In the genomic region with DNA sequence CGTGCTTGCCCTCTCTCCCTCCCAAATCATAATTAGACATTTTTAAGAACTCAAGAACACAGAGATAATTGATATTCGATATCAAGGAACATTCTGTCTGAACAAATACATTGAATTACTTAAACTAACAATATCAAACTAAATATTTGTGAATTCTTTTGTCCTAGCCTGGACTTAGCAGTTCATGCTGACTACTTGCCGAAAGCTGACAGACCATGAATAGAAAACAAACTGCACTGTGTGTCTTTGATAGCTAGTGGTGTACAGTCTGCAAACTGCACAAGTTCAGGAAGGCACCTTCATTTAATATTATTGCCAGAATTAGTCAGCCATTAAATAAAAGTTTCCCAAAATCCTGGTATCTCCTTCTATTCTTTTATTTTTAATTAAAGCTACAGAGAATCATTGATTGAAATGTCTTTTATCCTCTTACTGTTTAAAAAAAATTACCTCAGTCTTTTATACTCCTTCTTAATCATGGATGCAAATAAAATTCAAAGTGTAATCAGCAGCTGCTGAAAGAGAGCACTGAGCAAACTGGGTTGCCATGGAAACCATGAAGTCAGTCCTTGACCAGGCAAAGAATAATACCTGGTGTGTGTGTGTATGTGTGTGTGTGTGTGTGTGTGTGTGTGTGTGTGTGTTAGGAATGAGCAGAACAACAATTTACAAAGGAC, we compare ENCODE assay signal across 13 mouse cellular contexts.
DNase-seq lines count a peak whose midpoint lies in the region; ATAC-seq lines count a peak whose summit lies in the region.
"Had no signal": no experiment of that assay in that cellular context is flagged by ENCODE, and none has a peak within 500 bp of the region (broad histone marks: within the 10 kb centered on the region; RNA-seq: fewer than 3 reads in every experiment).

No protein-coding gene starts in this region.

- ATAC-seq in intestine, embryonic 16.5 days, result no peak

- H3K27me3 ChIP-seq in intestine, embryonic 16.5 days (replicated peaks; ENCODE audit: control insufficient read depth, insufficient read depth, low read length), result no peaks in the 10 kb centered on the region

- no peaks in the 10 kb centered on the region for H3K4me1 ChIP-seq in intestine, embryonic 16.5 days (ENCODE audit: control insufficient read depth, insufficient read depth, low read length)
- H3K4me1 ChIP-seq: heart, embryonic 10.5 days had no signal

- intact Hi-C loops in gastrocnemius, postnatal 14 days (cut with DNase I; ENCODE audit: low total_unique reads), result no loop called here

- H3K4me3 ChIP-seq in intestine, embryonic 16.5 days (ENCODE audit: low read length), result no peak overlapping the region
- H3K4me3 ChIP-seq: gastrocnemius, adult 2 months; heart, embryonic 10.5 days had no signal

- H3K9me3 ChIP-seq in intestine, embryonic 16.5 days (ENCODE audit: control insufficient read depth, low read length), result no peaks in the 10 kb centered on the region
- H3K9me3 ChIP-seq: heart, embryonic 10.5 days had no signal

- H3K4me2 ChIP-seq in intestine, embryonic 16.5 days (ENCODE audit: low read depth, low read length), result no peak overlapping the region

- DNase-seq in cerebellum, postnatal 10 days, result peak; percentile 18 to 30
- no peak for DNase-seq in cerebellum, adult 9-10 months
- peak; percentile 4 to 16 for DNase-seq in right cerebral cortex, adult 2 months (ENCODE audit: low spot score in 2 of 2)
- no peak for DNase-seq in right cerebral cortex, postnatal 14 days
- peak; percentile 48 for DNase-seq in mesoderm, embryonic 11.5 days (ENCODE audit: low read depth, low spot score)
- DNase-seq in adipocyte (ENCODE audit: low spot score), result no peak
- no peak for DNase-seq in gastrocnemius, postnatal 14 days
- DNase-seq: cerebellum, postnatal 14 days; gastrocnemius, adult 2 months; kidney, postnatal 36 days had no signal

- no peak overlapping the region for H3K27ac ChIP-seq in intestine, embryonic 16.5 days (ENCODE audit: low read length)
- H3K27ac ChIP-seq: gastrocnemius, adult 2 months; heart, embryonic 10.5 days; liver, embryonic 14.5 days had no signal

- WGBS in intestine, embryonic 16.5 days, result 65% methylated on average over 3 of the region's 3 CpGs

- no peaks in the 10 kb centered on the region for H3K36me3 ChIP-seq in intestine, embryonic 16.5 days (ENCODE audit: control insufficient read depth, insufficient read depth, low read length)
- H3K36me3 ChIP-seq: heart, embryonic 10.5 days had no signal

- H3K9ac ChIP-seq in intestine, embryonic 16.5 days (ENCODE audit: low read depth, low read length), result no peak overlapping the region
- H3K9ac ChIP-seq: liver, embryonic 14.5 days had no signal

Comparison
In these comparisons a context has a peak if more than half of its experiments do, and no peak if none do; other contexts are left out.
1. DNase-seq: peak in cerebellum, postnatal 10 days (2 of 2), right cerebral cortex, adult 2 months (2 of 2) and mesoderm, embryonic 11.5 days (single experiment); none in cerebellum, adult 9-10 months (single experiment), right cerebral cortex, postnatal 14 days (single experiment), adipocyte (single experiment) and gastrocnemius, postnatal 14 days (single experiment).